Mouse (Mus musculus) cerebellum, adult 2 months (tissue): ENCODE data around the gene Vipr1.

Experiments
- CTCF ChIP-seq: fragments of 200-500 bp; IDR thresholded peaks from 2 replicates; pipeline ENCODE4 v1.5.1; 2011; ENCODE audit warnings: low read depth, mild to moderate bottlenecking, control low read depth, low read length, moderate library complexity, borderline replicate concordance; ENCODE audit not compliant: insufficient read depth
- POLR2A ChIP-seq: fragments of 200-500 bp; IDR thresholded peaks from 2 replicates; pipeline ENCODE4 v1.6.1; 2011; ENCODE audit warnings: low read length, control low read depth, borderline replicate concordance; ENCODE audit not compliant: insufficient read depth

GRCm38 (mm10) chr9:121675011-121675410 lies 32.5 kb downstream of the Vipr1 start:
- TF ChIP-seq POLR2A, result no peak
- no peak for TF ChIP-seq CTCF
